Mouse (Mus musculus) ES-Bruce4 (cell line): ENCODE data around the gene Sost.

Source experiments
- CTCF ChIP-seq: IDR thresholded peaks from one replicate; pipeline ENCODE4 v1.8.1; 2011; ENCODE audit warnings: low read depth, low read length
- POLR2A ChIP-seq: IDR thresholded peaks from one replicate; pipeline ENCODE4 v1.8.1; 2011; ENCODE audit warnings: low read length; ENCODE audit not compliant: insufficient read depth

GRCm38 (mm10) chr11:101995938-101996337 lies 29.1 kb upstream of the Sost start:
- TF ChIP-seq POLR2A, result no peak
- no peak for TF ChIP-seq CTCF
